Mouse (Mus musculus) activated CD4-positive, CD25-positive, alpha-beta regulatory T cell, adult 4 months (primary cell): ENCODE measurements around the gene Rfx5. TPM values are rescaled to one million over a fixed set of nuclear protein-coding genes. Genes with fewer than 3 reads are reported as not detected.

Experiments used
- ATAC-seq: one replicate; pipeline ENCODE4 v1.8.0; 2017
- polyA plus RNA-seq, 2 experiments: library from polyadenylated mRNA; unstranded; fragments of 100-300 nt; shearing (Covaris generic); gene quantifications; one replicate each; pipeline ENCODE4 v1.2.1; 2017

Rfx5 gene
- polyA plus RNA-seq, 2 experiments from 2014 or later: 10.0 to 12.3 TPM

GRCm38 (mm10) chr3:95002569-95002968 is 48.7 kb downstream of the Rfx5 start:
- no peak for ATAC-seq

- no peak for ATAC-seq
Observed at GRCm38 (mm10) chr3:95003273-95003672, 49.4 kb downstream of the Rfx5 start.

GRCm38 (mm10) chr3:95005651-95006050 is 51.8 kb downstream of the Rfx5 start:
- no peak for ATAC-seq

- ATAC-seq: no peak
Observed at GRCm38 (mm10) chr3:95007706-95008105, 53.8 kb downstream of the Rfx5 start.

GRCm38 (mm10) chr3:95010396-95010795 is 56.5 kb downstream of the Rfx5 start:
- ATAC-seq: no peak

Other genes starting within 250 kb of the Rfx5 start
- gene Cgn, start 167.6 kb upstream of the Rfx5 start, polyA plus RNA-seq: not detected
- 10 to 100 TPM; 13.0 to 15.3 TPM for gene Pogz, start 116.5 kb upstream of the Rfx5 start, polyA plus RNA-seq
- gene Psmb4, start 67.1 kb upstream of the Rfx5 start, polyA plus RNA-seq: 100 to 1,000 TPM; 148 to 197 TPM
- gene Selenbp1, start 21.0 kb upstream of the Rfx5 start, polyA plus RNA-seq: 1 to 10 TPM; 4.5 to 4.6 TPM
- 10 to 100 TPM in 1 of 2 experiments, 1 to 10 TPM in 1; 9.5 to 10.9 TPM for gene Pi4kb, start 20.7 kb downstream of the Rfx5 start, polyA plus RNA-seq
- 10 to 100 TPM; 11.7 to 14.0 TPM for gene Zfp687, start 61.4 kb downstream of the Rfx5 start, polyA plus RNA-seq
- 100 to 1,000 TPM; 163 to 246 TPM for gene Psmd4, start 88.5 kb downstream of the Rfx5 start, polyA plus RNA-seq
- gene Pip5k1a, start 152.9 kb downstream of the Rfx5 start, polyA plus RNA-seq: 10 to 100 TPM; 15.5 to 21.5 TPM
- 10 to 100 TPM; 64.5 to 64.8 TPM for gene Vps72, start 156.9 kb downstream of the Rfx5 start, polyA plus RNA-seq
- 1 to 10 TPM; 2.5 to 3.7 TPM for gene Tmod4, start 170.4 kb downstream of the Rfx5 start, polyA plus RNA-seq
- 10 to 100 TPM; 67.2 to 99.2 TPM for gene Scnm1, start 179.9 kb downstream of the Rfx5 start, polyA plus RNA-seq
- 10 to 100 TPM; 21.1 to 22.9 TPM for gene Lysmd1, start 180.0 kb downstream of the Rfx5 start, polyA plus RNA-seq
- gene Tnfaip8l2, start 188.3 kb downstream of the Rfx5 start, polyA plus RNA-seq: 100 to 1,000 TPM; 216 to 232 TPM
- gene Sema6c, start 206.4 kb downstream of the Rfx5 start, polyA plus RNA-seq: not detected